Mouse (Mus musculus) gastrocnemius, adult 2 months (tissue): Measurements from ENCODE around the gene Fmo4. TPM values are rescaled to one million over a fixed set of nuclear protein-coding genes. Genes with fewer than 3 reads are reported as not detected.

Source experiments
- DNase-seq: peaks from one replicate; pipeline ENCODE4 v3.0.0; 2022
- H3K27ac ChIP-seq: fragments of 200-600 bp; 2 replicates; pipeline ENCODE4 v1.8.1; 2022; ENCODE audit warnings: mild to moderate bottlenecking
- H3K4me3 ChIP-seq: fragments of 200-600 bp; 2 replicates; pipeline ENCODE4 v1.8.1; 2022; ENCODE audit warnings: mild to moderate bottlenecking, moderate library complexity
- CTCF ChIP-seq: fragments of 200-600 bp; IDR thresholded peaks from 2 replicates; pipeline ENCODE4 v1.8.1; 2022; ENCODE audit warnings: antibody characterized with exemption, mild to moderate bottlenecking, moderate library complexity
- intact Hi-C: fragments of 180-260 bp; cut with DNase I; formaldehyde crosslinking; loops from one replicate; pipeline ENCODE4 v1.15.1; 2025
- total RNA-seq, 2 experiments: library from RNA; stranded (reverse); gene quantifications; 2 replicates each; pipeline ENCODE4 v1.2.3; 2021

Gene Fmo4
- total RNA-seq, 2 experiments from 2014 or later = not detected

GRCm38 (mm10) chr1:162831838-162832573, 18.2 kb upstream of the Fmo4 start:
- no peak for TF ChIP-seq CTCF
- no peak for DNase-seq
- intact Hi-C loops = no loop called here
- Histone ChIP-seq H3K4me3 (no peak overlapping the region), H3K27ac (no peak overlapping the region)

DNA sequence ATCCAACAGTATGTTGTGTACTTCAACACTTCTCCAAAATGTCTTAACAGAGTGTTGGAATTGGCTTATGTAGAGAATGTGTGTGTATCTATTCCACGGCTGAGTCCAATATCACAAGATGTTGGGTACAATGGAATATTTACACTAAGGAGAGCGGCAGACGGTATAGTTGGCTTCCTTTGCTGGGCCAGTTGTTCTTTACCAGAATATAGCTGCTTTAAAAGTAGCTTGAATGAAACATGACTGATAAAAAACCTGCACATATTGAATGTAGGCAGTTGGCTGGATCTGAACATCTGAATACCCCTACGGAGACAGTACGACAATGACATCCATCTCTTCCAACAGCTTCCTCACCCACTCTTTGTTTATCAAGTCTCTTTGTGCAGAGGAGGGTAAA, 5.5 kb upstream of the Fmo4 start:
- TF ChIP-seq CTCF = no peak
- H3K4me3 ChIP-seq = no peak overlapping the region
- intact Hi-C loops = no loop called here
- H3K27ac ChIP-seq = no peak overlapping the region
- DNase-seq = no peak

GRCm38 (mm10) chr1:162815381-162816127, 1.8 kb upstream of the Fmo4 start:
- Histone ChIP-seq H3K4me3 (no peak overlapping the region), H3K27ac (no peak overlapping the region)
- TF ChIP-seq CTCF = no peak
- intact Hi-C loops = no loop called here
- no peak for DNase-seq

DNA sequence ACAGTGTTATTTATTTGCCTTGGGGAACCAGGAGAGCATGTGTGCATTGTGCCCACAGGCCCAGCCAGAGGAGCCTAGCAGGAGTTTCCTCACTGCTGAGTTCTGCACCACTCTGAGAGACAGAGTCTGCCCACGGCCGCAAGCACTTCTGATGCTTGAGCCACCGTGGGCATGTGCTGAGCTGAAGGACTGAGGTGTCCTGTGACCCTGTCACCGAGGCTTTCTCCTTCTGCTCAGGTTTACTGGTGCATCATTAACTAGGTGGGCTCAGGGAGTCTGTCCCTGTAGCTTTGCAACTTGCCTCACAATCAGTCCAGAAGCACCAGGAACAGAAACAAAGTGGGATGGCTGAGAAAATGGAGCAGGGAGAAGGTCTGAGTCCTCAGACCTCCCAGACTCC, 1.2 kb upstream of the Fmo4 start:
- no peak for TF ChIP-seq CTCF
- no peak for DNase-seq
- Histone ChIP-seq H3K4me3 (no peak overlapping the region), H3K27ac (no peak overlapping the region)
- intact Hi-C loops = loop anchor here (5.0 kb wide), 1 partner anchor 257 kb away; no protein-coding TSS in a partner anchor

- no peak for DNase-seq
- intact Hi-C loops = loop anchor here (5.0 kb wide), 1 partner anchor 259 kb away; no protein-coding TSS in a partner anchor
- TF ChIP-seq CTCF = no peak
- Histone ChIP-seq H3K4me3 (peak overlapping the region; percentile 53), H3K27ac (no peak overlapping the region)
Observed at GRCm38 (mm10) chr1:162813143-162813835, 483 bp downstream of the Fmo4 start.

GRCm38 (mm10) chr1:162808541-162808940, 5.2 kb downstream of the Fmo4 start:
- no peak for DNase-seq
- intact Hi-C loops = no loop called here
- Histone ChIP-seq H3K27ac (no peak overlapping the region), H3K4me3 (no peak overlapping the region)
- TF ChIP-seq CTCF = no peak

- TF ChIP-seq CTCF = no peak
- intact Hi-C loops = no loop called here
- Histone ChIP-seq H3K27ac (no peak overlapping the region), H3K4me3 (no peak overlapping the region)
- DNase-seq = no peak
Observed at GRCm38 (mm10) chr1:162807441-162807840, 6.3 kb downstream of the Fmo4 start.

GRCm38 (mm10) chr1:162805011-162805410, 8.8 kb downstream of the Fmo4 start:
- DNase-seq = no peak
- intact Hi-C loops = no loop called here
- Histone ChIP-seq H3K27ac (no peak overlapping the region), H3K4me3 (no peak overlapping the region)
- TF ChIP-seq CTCF = no peak

DNA sequence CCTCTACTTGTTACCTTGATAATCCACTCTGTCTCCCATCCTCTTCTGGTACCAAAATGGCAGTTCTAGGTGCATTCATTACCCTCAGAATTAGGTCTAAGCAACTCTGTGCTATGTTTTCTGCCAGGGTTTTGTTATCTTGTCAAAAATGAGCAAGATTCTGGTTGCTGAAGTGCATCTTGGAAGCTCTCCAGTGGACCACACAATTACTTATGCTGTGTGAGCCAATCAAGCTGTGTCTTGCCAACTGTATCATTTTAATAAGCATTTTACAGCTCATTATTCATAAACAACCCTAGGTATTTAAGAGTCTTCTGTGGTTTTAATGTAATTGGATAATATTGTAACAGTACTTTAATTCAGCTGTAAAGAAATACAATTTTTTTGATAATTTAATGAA, 17.3 kb downstream of the Fmo4 start:
- no peak overlapping the region for H3K4me3 ChIP-seq
- no peak overlapping the region for H3K27ac ChIP-seq
- intact Hi-C loops = no loop called here
- DNase-seq = no peak
- no peak for TF ChIP-seq CTCF

GRCm38 (mm10) chr1:162792306-162793044, 21.3 kb downstream of the Fmo4 start:
- DNase-seq = no peak
- no peak for TF ChIP-seq CTCF
- intact Hi-C loops = no loop called here
- H3K27ac ChIP-seq = no peak overlapping the region
- H3K4me3 ChIP-seq = no peak overlapping the region

DNA sequence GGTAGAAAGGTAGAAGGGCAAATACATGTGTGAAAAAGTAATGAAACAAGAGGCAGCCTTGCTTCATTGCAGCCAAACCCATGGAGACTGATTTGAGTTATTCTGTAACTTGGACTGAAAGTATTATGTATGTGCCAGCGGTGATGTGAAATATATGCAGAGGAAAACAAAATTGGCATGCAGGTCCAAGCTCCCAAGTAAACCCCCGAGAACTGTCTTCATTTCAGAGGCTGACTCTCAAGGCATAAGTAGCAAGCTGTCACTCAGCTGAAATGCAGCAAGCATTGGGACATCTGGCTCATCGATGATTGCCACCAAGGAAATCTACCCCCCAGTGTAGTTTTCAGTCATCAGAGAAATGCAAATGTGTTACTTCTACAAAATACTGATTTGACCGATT, 28.6 kb downstream of the Fmo4 start:
- DNase-seq = no peak
- Histone ChIP-seq H3K4me3 (no peak overlapping the region), H3K27ac (no peak overlapping the region)
- no peak for TF ChIP-seq CTCF
- intact Hi-C loops = no loop called here

GRCm38 (mm10) chr1:162783669-162784248, 30.0 kb downstream of the Fmo4 start:
- no peak for DNase-seq
- no peak for TF ChIP-seq CTCF
- Histone ChIP-seq H3K27ac (no peak overlapping the region), H3K4me3 (no peak overlapping the region)
- intact Hi-C loops = no loop called here
